Mouse (Mus musculus) spleen, postnatal 14 days (tissue): ENCODE results near the gene Usp5.

Source experiments
- DNase-seq, 2 experiments: peaks; one replicate each; pipeline ENCODE4 v3.0.0; 2021 to 2022; ENCODE audit warnings: low spot score in 2 of 2

Gene Usp5

GRCm38 (mm10) chr6:124828868-124829798 lies at the start of gene Usp5, which contains the start of gene Cdca3:
Gene Usp5 (minus strand): TSS chr6:124829484.
Gene Cdca3 (plus strand): TSS chr6:124829547.
- peak; percentile 94 for DNase-seq

- no peak for DNase-seq
These were observed 45.1 kb upstream of the Usp5 start for GRCm38 (mm10) chr6:124874348-124874747.

GRCm38 (mm10) chr6:124866560-124866959 lies 37.3 kb upstream of the Usp5 start:
- no peak for DNase-seq

- DNase-seq = no peak
These were observed 36.6 kb upstream of the Usp5 start for GRCm38 (mm10) chr6:124865766-124866362.

GRCm38 (mm10) chr6:124863658-124864298 lies 34.5 kb upstream of the Usp5 start, which contains the start of gene Gpr162:
Gene Gpr162 (minus strand): TSS chr6:124863983.
- peak in 1 of 2 experiments; percentile 20 for DNase-seq

GRCm38 (mm10) chr6:124863125-124863657 lies 33.9 kb upstream of the Usp5 start:
- DNase-seq = no peak

GRCm38 (mm10) chr6:124862406-124863124 lies 33.3 kb upstream of the Usp5 start:
- DNase-seq = no peak

- no peak for DNase-seq
These were observed 32.5 kb upstream of the Usp5 start for GRCm38 (mm10) chr6:124861802-124862201.

GRCm38 (mm10) chr6:124861266-124861665 lies 32.0 kb upstream of the Usp5 start:
- DNase-seq = no peak

GRCm38 (mm10) chr6:124860511-124860910 lies 31.2 kb upstream of the Usp5 start:
- no peak for DNase-seq

GRCm38 (mm10) chr6:124859725-124860124 lies 30.4 kb upstream of the Usp5 start:
- DNase-seq = peak; percentile 63 to 83

- no peak for DNase-seq
These were observed 29.5 kb upstream of the Usp5 start for GRCm38 (mm10) chr6:124858561-124859318.

- no peak for DNase-seq
These were observed 28.7 kb upstream of the Usp5 start for GRCm38 (mm10) chr6:124857840-124858530.

GRCm38 (mm10) chr6:124856916-124857839 lies 27.9 kb upstream of the Usp5 start, which contains the start of gene P3h3:
Gene P3h3 (minus strand): TSS chr6:124857752.
- DNase-seq = peak; percentile 41 to 66

- DNase-seq = no peak
These were observed 27.0 kb upstream of the Usp5 start for GRCm38 (mm10) chr6:124856321-124856720.

- no peak for DNase-seq
These were observed 25.4 kb upstream of the Usp5 start for GRCm38 (mm10) chr6:124854647-124855046.

- DNase-seq = no peak
These were observed 21.3 kb upstream of the Usp5 start for GRCm38 (mm10) chr6:124850535-124850934.

GRCm38 (mm10) chr6:124847305-124847704 lies 18.0 kb upstream of the Usp5 start:
- DNase-seq = peak; percentile 71 to 90
